Mouse (Mus musculus) neural tube, embryonic 12.5 days (tissue): Measurements from ENCODE around the gene Wdr92. TPM values are rescaled to one million over a fixed set of nuclear protein-coding genes. Genes with fewer than 3 reads are reported as not detected.

Experiments used
- ATAC-seq: fragments of 200-750 bp; cut with Nextera tagmentation; 2 replicates; pipeline ENCODE4 v1.8.0; 2017; ENCODE audit warnings: low read depth, mild to moderate bottlenecking, moderate TSS enrichment, moderate library complexity; ENCODE audit not compliant: low FRiP score
- H3K27ac ChIP-seq: fragments of 300-500 bp; sonication (generic); 2 replicates; pipeline ENCODE4 v1.5.1; 2016
- H3K27me3 ChIP-seq: fragments of 300-500 bp; sonication (generic); replicated peaks from 2 replicates; pipeline ENCODE4 v1.6.1; 2016; ENCODE audit warnings: mild to moderate bottlenecking
- H3K36me3 ChIP-seq: fragments of 300-500 bp; sonication (generic); 2 replicates; pipeline ENCODE4 v1.6.1; 2016; ENCODE audit warnings: mild to moderate bottlenecking
- H3K4me1 ChIP-seq: fragments of 300-500 bp; sonication (generic); 2 replicates; pipeline ENCODE4 v1.6.1; 2016
- H3K4me2 ChIP-seq: fragments of 300-500 bp; sonication (generic); replicated peaks from 2 replicates; pipeline ENCODE4 v1.6.1; 2016; ENCODE audit warnings: mild to moderate bottlenecking
- H3K4me3 ChIP-seq: fragments of 300-500 bp; sonication (generic); 2 replicates; pipeline ENCODE4 v1.5.1; 2016
- H3K9ac ChIP-seq: fragments of 300-500 bp; sonication (generic); 2 replicates; pipeline ENCODE4 v1.6.1; 2016; ENCODE audit warnings: mild to moderate bottlenecking
- H3K9me3 ChIP-seq: fragments of 300-500 bp; sonication (generic); 2 replicates; pipeline ENCODE4 v1.6.1; 2016; ENCODE audit warnings: mild to moderate bottlenecking
- WGBS: fragments of 180-500 bp; shearing (Covaris S2); methylation state at CpG from one replicate; pipeline ENCODE4 v1.1.7; 2016; 5-methylcytosine and 5-hydroxymethylcytosine counted together
- polyA plus RNA-seq: library from polyadenylated mRNA; unstranded; fragments of >200 nt; fragmentation: Nextera tagmentation; extraction: Ambion mirVana; gene quantifications from 2 replicates; pipeline ENCODE4 v1.2.1, GENCODE M21; 2016

Wdr92 gene
- polyA plus RNA-seq, 1 experiment from 2014 or later, result 26.0 TPM

GRCm38 (mm10) chr11:17176638-17177037 is 5.3 kb upstream of the Wdr92 start:
- no peak overlapping the region for H3K4me2 ChIP-seq
- peaks cover 3% of the 10 kb centered on the region; the same call in 1 of the 2 replicates for H3K36me3 ChIP-seq
- H3K4me1 ChIP-seq, result no peaks in the 10 kb centered on the region
- H3K27ac ChIP-seq, result no peak overlapping the region
- ATAC-seq, result no peak
- peaks cover 12% of the 10 kb centered on the region; the same call in 1 of the 2 replicates for H3K9me3 ChIP-seq
- no peaks in the 10 kb centered on the region for H3K27me3 ChIP-seq
- H3K4me3 ChIP-seq, result no peak overlapping the region
- WGBS, result 88% methylated on average over 1 of the region's 1 CpGs
- H3K9ac ChIP-seq, result no peak overlapping the region

DNA sequence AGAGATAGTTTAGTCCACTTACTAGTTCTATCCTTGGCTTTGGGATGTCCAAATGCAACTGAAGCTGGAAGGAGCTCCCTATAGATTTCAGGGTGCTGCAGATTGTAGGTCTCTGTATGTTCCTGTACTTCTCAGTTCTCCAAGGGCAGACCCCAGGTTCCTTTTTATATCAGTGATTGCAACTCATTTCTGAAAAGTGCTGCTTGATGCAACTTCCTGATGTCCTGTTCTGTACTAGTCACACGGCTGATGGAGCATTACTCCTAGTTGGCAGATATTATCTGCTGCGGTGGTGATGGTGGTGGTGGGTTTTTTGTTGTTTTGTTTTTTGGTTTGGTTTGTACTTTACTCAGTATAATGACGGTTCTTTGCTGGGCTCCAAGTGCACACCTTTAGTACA is 1.2 kb upstream of the Wdr92 start:
- H3K4me1 ChIP-seq, result no peaks in the 10 kb centered on the region
- no peak for ATAC-seq
- H3K4me2 ChIP-seq, result no peak overlapping the region
- H3K4me3 ChIP-seq, result no peak overlapping the region
- no peaks in the 10 kb centered on the region for H3K9me3 ChIP-seq
- WGBS, result 90% methylated on average over 3 of the region's 3 CpGs
- H3K9ac ChIP-seq, result no peak overlapping the region
- no peak overlapping the region for H3K27ac ChIP-seq
- no peaks in the 10 kb centered on the region for H3K36me3 ChIP-seq
- no peaks in the 10 kb centered on the region for H3K27me3 ChIP-seq

- WGBS, result 84% methylated on average over 2 of the region's 2 CpGs
These were observed 1.3 kb downstream of the Wdr92 start for GRCm38 (mm10) chr11:17183165-17183564.

DNA sequence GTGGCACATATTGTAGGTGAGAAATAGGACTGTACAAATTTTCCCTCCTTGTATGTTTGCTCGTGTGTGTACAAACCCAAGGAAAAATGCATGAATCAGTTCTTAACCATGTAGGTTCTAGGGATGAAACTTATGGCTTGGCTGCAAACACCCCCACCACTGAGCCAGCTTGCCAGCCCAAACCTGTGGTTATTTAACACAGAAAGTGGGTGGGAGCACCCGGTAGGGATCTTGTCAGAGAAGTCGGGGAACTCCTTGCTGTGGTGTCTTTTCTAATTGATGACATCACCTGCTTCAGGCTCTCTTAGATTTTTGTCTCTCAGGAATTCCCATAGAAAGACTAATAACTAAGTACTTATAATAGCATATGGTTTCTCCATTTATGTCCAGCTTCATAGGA is 5.7 kb downstream of the Wdr92 start:
- H3K27ac ChIP-seq, result no peak overlapping the region
- H3K36me3 ChIP-seq, result no peaks in the 10 kb centered on the region
- H3K27me3 ChIP-seq, result no peaks in the 10 kb centered on the region
- WGBS, result 80% methylated on average over 3 of the region's 3 CpGs
- H3K9ac ChIP-seq, result no peak overlapping the region
- H3K9me3 ChIP-seq, result no peaks in the 10 kb centered on the region
- no peak for ATAC-seq
- H3K4me3 ChIP-seq, result no peak overlapping the region
- no peaks in the 10 kb centered on the region for H3K4me1 ChIP-seq
- H3K4me2 ChIP-seq, result no peak overlapping the region

More at GRCm38 (mm10) chr11:17183165-17183564, 1.3 kb downstream of the Wdr92 start:
- H3K36me3 ChIP-seq, result no peaks in the 10 kb centered on the region
- H3K4me3 ChIP-seq, result no peak overlapping the region
- no peak overlapping the region for H3K4me2 ChIP-seq
- H3K4me1 ChIP-seq, result no peaks in the 10 kb centered on the region
- ATAC-seq, result no peak
- no peaks in the 10 kb centered on the region for H3K27me3 ChIP-seq
- H3K9ac ChIP-seq, result no peak overlapping the region
- no peaks in the 10 kb centered on the region for H3K9me3 ChIP-seq
- no peak overlapping the region for H3K27ac ChIP-seq

GRCm38 (mm10) chr11:17188786-17189185 is 6.9 kb downstream of the Wdr92 start:
- H3K9me3 ChIP-seq, result no peaks in the 10 kb centered on the region
- ATAC-seq, result no peak
- H3K4me3 ChIP-seq, result no peak overlapping the region
- H3K27ac ChIP-seq, result no peak overlapping the region
- no peak overlapping the region for H3K4me2 ChIP-seq
- no peaks in the 10 kb centered on the region for H3K36me3 ChIP-seq
- no peak overlapping the region for H3K9ac ChIP-seq
- no peaks in the 10 kb centered on the region for H3K4me1 ChIP-seq
- no peaks in the 10 kb centered on the region for H3K27me3 ChIP-seq
- WGBS, result 25% methylated on average over 3 of the region's 3 CpGs

- Histone ChIP-seq H3K4me3 (no peak overlapping the region), H3K4me1 (no peaks in the 10 kb centered on the region), H3K9ac (no peak overlapping the region), H3K36me3 (peaks cover 29% of the 10 kb centered on the region), H3K9me3 (no peaks in the 10 kb centered on the region), H3K4me2 (no peak overlapping the region), H3K27me3 (no peaks in the 10 kb centered on the region), H3K27ac (no peak overlapping the region)
- no peak for ATAC-seq
- WGBS, result 84% methylated on average over 9 of the region's 9 CpGs
These were observed 10.4 kb downstream of the Wdr92 start for GRCm38 (mm10) chr11:17192151-17192844.

- H3K9me3 ChIP-seq, result no peaks in the 10 kb centered on the region
- H3K27me3 ChIP-seq, result no peaks in the 10 kb centered on the region
- H3K4me3 ChIP-seq, result no peak overlapping the region
- H3K9ac ChIP-seq, result no peak overlapping the region
- no peak for ATAC-seq
- H3K36me3 ChIP-seq, result peaks cover 55% of the 10 kb centered on the region
- H3K4me2 ChIP-seq, result no peak overlapping the region
- H3K4me1 ChIP-seq, result no peaks in the 10 kb centered on the region
- WGBS, result 92% methylated on average over 5 of the region's 5 CpGs
- no peak overlapping the region for H3K27ac ChIP-seq
These were observed 17.3 kb downstream of the Wdr92 start for GRCm38 (mm10) chr11:17199170-17199569.

DNA sequence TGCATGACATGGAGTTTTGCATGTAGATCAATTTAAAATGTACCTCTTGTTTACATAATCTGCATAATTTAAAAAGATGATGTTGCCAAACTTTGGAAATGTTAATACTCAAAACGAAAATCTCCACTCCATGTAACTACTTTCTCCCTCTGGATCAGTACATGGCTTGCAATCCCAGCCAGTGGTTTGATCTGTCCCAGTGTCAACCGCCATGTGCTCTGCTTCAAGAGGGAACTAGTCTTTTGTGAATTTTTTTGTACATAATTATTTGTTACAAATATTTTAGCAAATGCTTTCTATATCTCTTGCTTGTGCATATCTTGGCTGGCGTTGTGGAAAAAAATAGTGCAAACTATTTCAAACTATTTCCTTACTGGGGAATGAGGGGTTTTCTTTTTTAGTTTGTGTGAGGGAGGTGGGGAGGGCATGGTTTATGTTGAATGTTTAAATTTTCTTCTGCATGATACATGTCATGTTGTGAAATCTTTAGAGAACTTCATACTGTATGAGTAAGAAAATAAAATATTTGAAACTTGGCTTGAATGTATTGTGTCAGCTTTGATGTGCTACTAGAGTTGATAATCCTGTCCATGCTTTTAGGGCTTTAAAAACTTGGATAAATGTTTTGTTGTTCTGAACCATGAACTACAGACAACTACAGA is 18.1 kb downstream of the Wdr92 start:
- WGBS, result 95% methylated on average over 3 of the region's 3 CpGs
- H3K27me3 ChIP-seq, result no peaks in the 10 kb centered on the region
- H3K9me3 ChIP-seq, result no peaks in the 10 kb centered on the region
- H3K4me2 ChIP-seq, result no peak overlapping the region
- no peak for ATAC-seq
- no peak overlapping the region for H3K27ac ChIP-seq
- H3K36me3 ChIP-seq, result peaks cover 49% of the 10 kb centered on the region
- no peak overlapping the region for H3K4me3 ChIP-seq
- no peaks in the 10 kb centered on the region for H3K4me1 ChIP-seq
- H3K9ac ChIP-seq, result no peak overlapping the region

GRCm38 (mm10) chr11:17200936-17201335 is 19.0 kb downstream of the Wdr92 start:
- Histone ChIP-seq H3K36me3 (peaks cover 39% of the 10 kb centered on the region), H3K9ac (no peak overlapping the region), H3K4me3 (no peak overlapping the region), H3K4me1 (no peaks in the 10 kb centered on the region), H3K27ac (no peak overlapping the region), H3K9me3 (no peaks in the 10 kb centered on the region), H3K4me2 (no peak overlapping the region), H3K27me3 (no peaks in the 10 kb centered on the region)
- 93% methylated on average over 4 of the region's 4 CpGs for WGBS
- no peak for ATAC-seq

GRCm38 (mm10) chr11:17202481-17202880 is 20.6 kb downstream of the Wdr92 start:
- no peak overlapping the region for H3K27ac ChIP-seq
- no peak overlapping the region for H3K4me3 ChIP-seq
- 90% methylated on average over 6 of the region's 6 CpGs for WGBS
- no peak overlapping the region for H3K9ac ChIP-seq
- no peak for ATAC-seq
- no peaks in the 10 kb centered on the region for H3K9me3 ChIP-seq
- no peaks in the 10 kb centered on the region for H3K4me1 ChIP-seq
- H3K27me3 ChIP-seq, result no peaks in the 10 kb centered on the region
- no peak overlapping the region for H3K4me2 ChIP-seq
- H3K36me3 ChIP-seq, result peaks cover 28% of the 10 kb centered on the region

GRCm38 (mm10) chr11:17211258-17212140 is 29.6 kb downstream of the Wdr92 start, which contains the start of gene Pno1:
TSS of gene Pno1 (minus strand) at chr11:17211568.
- Histone ChIP-seq H3K9ac (peak within 1 kb of the TSS; percentile 79), H3K9me3 (no peaks in the 10 kb centered on the region), H3K4me1 (peaks cover 11% of the 10 kb centered on the region), H3K27ac (no peak within 1 kb of the TSS), H3K36me3 (peaks cover 15% of the 10 kb centered on the region), H3K4me2 (peak within 1 kb of the TSS; percentile 58), H3K4me3 (peak within 1 kb of the TSS; percentile 88), H3K27me3 (no peaks in the 10 kb centered on the region)
- peak; percentile 99 for ATAC-seq
- under 1% methylated on average over 65 of the region's 65 CpGs for WGBS

DNA sequence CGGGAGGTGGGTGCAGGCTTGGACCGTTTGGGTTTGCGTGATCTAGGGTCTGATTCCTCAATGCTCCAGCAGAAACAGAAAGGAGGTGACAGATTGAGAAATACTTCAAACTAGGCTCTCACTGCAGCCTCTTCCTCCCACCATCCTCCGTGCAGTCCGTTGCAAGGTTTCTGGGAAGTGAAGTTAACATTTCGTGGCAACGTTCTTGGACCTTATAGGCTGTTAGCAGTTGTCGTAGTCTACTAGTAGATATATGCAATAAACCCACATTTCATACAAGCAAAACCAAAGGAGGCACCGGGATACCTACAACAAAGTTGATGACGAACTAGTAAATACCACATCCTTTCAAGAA is 30.2 kb downstream of the Wdr92 start:
- no peak overlapping the region for H3K27ac ChIP-seq
- H3K9me3 ChIP-seq, result no peaks in the 10 kb centered on the region
- peak overlapping the region; percentile 79 for H3K9ac ChIP-seq
- peak overlapping the region; percentile 88 for H3K4me3 ChIP-seq
- no peak for ATAC-seq
- H3K27me3 ChIP-seq, result no peaks in the 10 kb centered on the region
- 2% methylated on average over 10 of the region's 10 CpGs for WGBS
- peaks cover 14% of the 10 kb centered on the region for H3K36me3 ChIP-seq
- peak overlapping the region; percentile 58 for H3K4me2 ChIP-seq
- peaks cover 11% of the 10 kb centered on the region for H3K4me1 ChIP-seq
